Mouse (Mus musculus) liver, embryonic 12.5 days (tissue): ENCODE results near the gene Cntnap2. TPM values are rescaled to one million over a fixed set of nuclear protein-coding genes. Genes with fewer than 3 reads are reported as not detected.
"Not testable (repeated sequence)": the region's sequence is repeated elsewhere in the genome, so short reads cannot be mapped to it uniquely, and the experiment has no call there.

Source experiments
- ATAC-seq: fragments of 200-750 bp; cut with Nextera tagmentation; 2 replicates; pipeline ENCODE4 v1.8.0; 2017; ENCODE audit warnings: moderate number of reproducible peaks, mild to moderate bottlenecking, moderate library complexity
- H3K27ac ChIP-seq: fragments of 300-500 bp; sonication (generic); 2 replicates; pipeline ENCODE4 v1.5.1; 2016; ENCODE audit warnings: mild to moderate bottlenecking
- H3K27me3 ChIP-seq: fragments of 300-500 bp; sonication (generic); replicated peaks from 2 replicates; pipeline ENCODE4 v1.6.1; 2016; ENCODE audit warnings: mild to moderate bottlenecking, moderate library complexity
- H3K36me3 ChIP-seq: fragments of 300-500 bp; sonication (generic); 2 replicates; pipeline ENCODE4 v1.6.1; 2016; ENCODE audit warnings: mild to moderate bottlenecking, moderate library complexity
- H3K4me1 ChIP-seq: fragments of 300-500 bp; sonication (generic); 2 replicates; pipeline ENCODE4 v1.6.1; 2016
- H3K4me2 ChIP-seq: fragments of 300-500 bp; sonication (generic); 2 replicates; pipeline ENCODE4 v1.6.1; 2016; ENCODE audit warnings: mild to moderate bottlenecking, moderate library complexity
- H3K4me3 ChIP-seq: fragments of 300-500 bp; sonication (generic); 2 replicates; pipeline ENCODE4 v1.5.1; 2016; ENCODE audit warnings: mild to moderate bottlenecking, moderate library complexity
- H3K9ac ChIP-seq: fragments of 300-500 bp; sonication (generic); 2 replicates; pipeline ENCODE4 v1.6.1; 2016; ENCODE audit warnings: mild to moderate bottlenecking, moderate library complexity
- H3K9me3 ChIP-seq: fragments of 300-500 bp; sonication (generic); replicated peaks from 2 replicates; pipeline ENCODE4 v1.6.1; 2016; ENCODE audit warnings: mild to moderate bottlenecking, moderate library complexity
- WGBS: fragments of 180-500 bp; shearing (Covaris S2); methylation state at CpG from one replicate; pipeline ENCODE4 v1.1.7; 2016; ENCODE audit not compliant: insufficient replicate concordance; 5-methylcytosine and 5-hydroxymethylcytosine counted together
- polyA plus RNA-seq: library from polyadenylated mRNA; unstranded; fragments of >200 nt; fragmentation: Nextera tagmentation; extraction: Ambion mirVana; gene quantifications from 2 replicates; pipeline ENCODE4 v1.2.1, GENCODE M21; 2016

Gene Cntnap2
- polyA plus RNA-seq, 1 experiment from 2014 or later = 0.63 TPM

DNA sequence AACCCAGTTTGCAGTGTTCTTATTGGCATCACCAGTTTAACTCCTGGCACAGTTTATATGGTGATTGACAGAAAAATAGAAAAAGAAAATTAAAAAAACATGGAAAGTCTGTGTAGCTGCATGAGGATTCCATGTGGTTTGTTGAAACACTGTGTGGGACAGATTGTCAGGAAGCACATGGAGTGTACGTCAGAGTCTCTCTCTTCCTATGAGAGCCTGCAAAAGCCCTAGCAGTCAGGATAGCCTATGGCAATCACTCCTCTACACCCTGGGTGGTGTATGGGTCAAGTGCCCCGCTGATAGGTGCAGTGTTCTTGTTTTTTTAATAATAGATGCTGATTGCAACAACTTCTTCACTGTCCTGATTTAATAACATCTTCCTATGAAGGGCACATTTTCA is 2123.1 kb downstream of the Cntnap2 start:
- Histone ChIP-seq H3K9me3 (no peaks in the 10 kb centered on the region), H3K27ac (no peak overlapping the region), H3K27me3 (no peaks in the 10 kb centered on the region), H3K4me1 (no peaks in the 10 kb centered on the region), H3K4me2 (no peak overlapping the region), H3K36me3 (no peaks in the 10 kb centered on the region), H3K4me3 (no peak overlapping the region), H3K9ac (no peak overlapping the region)
- no peak for ATAC-seq
- 54% methylated on average over 2 of the region's 2 CpGs for WGBS

DNA sequence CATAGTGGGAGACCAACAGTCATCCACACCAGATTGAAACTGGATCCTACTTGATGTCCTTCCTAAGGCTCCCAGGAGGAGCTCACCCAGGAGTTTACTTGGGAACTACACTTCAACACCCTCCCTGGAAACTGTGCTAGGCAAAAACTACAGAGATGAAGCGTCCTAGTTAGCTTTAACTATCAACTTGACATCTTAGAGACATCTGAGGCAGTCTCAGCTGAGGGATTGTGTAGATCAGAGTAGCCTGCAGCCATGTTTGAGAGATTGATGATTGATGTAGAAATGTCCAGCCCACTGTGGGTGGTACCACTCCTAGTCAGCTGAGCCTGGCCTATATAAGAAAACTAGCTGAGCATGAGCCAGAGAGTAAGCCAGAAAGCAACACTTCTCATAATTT is 2123.6 kb downstream of the Cntnap2 start:
- no peak overlapping the region for H3K27ac ChIP-seq
- no peaks in the 10 kb centered on the region for H3K4me1 ChIP-seq
- WGBS = 48% methylated on average over 1 of the region's 1 CpGs
- no peak overlapping the region for H3K4me3 ChIP-seq
- no peak for ATAC-seq
- H3K4me2 ChIP-seq = no peak overlapping the region
- H3K27me3 ChIP-seq = no peaks in the 10 kb centered on the region
- no peak overlapping the region for H3K9ac ChIP-seq
- no peaks in the 10 kb centered on the region for H3K36me3 ChIP-seq
- no peaks in the 10 kb centered on the region for H3K9me3 ChIP-seq

- ATAC-seq = not testable (repeated sequence)
Measured at GRCm38 (mm10) chr6:47183850-47184249, 2124.7 kb downstream of the Cntnap2 start.

DNA sequence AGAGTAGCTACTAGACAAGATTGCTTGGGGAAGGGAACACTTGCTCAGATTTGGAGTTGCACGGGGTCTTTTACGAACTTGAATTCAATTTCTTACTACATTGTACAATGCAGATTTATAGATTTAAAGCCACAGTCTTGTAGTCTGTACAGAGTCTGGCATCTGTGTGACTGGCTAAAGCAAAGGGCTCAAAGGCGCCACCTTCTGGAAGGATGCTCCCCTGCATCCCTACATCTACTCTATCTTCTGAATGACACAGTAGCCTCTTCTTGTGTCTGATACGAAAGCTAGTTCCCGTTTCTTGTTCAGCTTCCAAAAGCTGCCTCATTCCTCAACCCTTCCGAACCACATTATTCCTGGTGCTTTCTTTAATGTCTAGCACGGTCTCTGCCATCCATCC is 2129.0 kb downstream of the Cntnap2 start:
- H3K9me3 ChIP-seq = no peaks in the 10 kb centered on the region
- no peak overlapping the region for H3K9ac ChIP-seq
- 0 out of 2 replicates have a peak overlapping the region, but pooled peaks have one; percentile 4 for H3K4me2 ChIP-seq
- H3K4me1 ChIP-seq = peaks cover 16% of the 10 kb centered on the region
- H3K36me3 ChIP-seq = no peaks in the 10 kb centered on the region
- 41% methylated on average over 7 of the region's 7 CpGs for WGBS
- ATAC-seq = no peak
- H3K27me3 ChIP-seq = no peaks in the 10 kb centered on the region
- no peak overlapping the region for H3K4me3 ChIP-seq
- H3K27ac ChIP-seq = no peak overlapping the region

More at GRCm38 (mm10) chr6:47183850-47184249, 2124.7 kb downstream of the Cntnap2 start:
- H3K27me3 ChIP-seq, H3K4me1 ChIP-seq, H3K36me3 ChIP-seq, H3K9me3 ChIP-seq, H3K4me2 ChIP-seq, H3K27ac ChIP-seq, H3K4me3 ChIP-seq, H3K9ac ChIP-seq: not testable (repeated sequence)

DNA sequence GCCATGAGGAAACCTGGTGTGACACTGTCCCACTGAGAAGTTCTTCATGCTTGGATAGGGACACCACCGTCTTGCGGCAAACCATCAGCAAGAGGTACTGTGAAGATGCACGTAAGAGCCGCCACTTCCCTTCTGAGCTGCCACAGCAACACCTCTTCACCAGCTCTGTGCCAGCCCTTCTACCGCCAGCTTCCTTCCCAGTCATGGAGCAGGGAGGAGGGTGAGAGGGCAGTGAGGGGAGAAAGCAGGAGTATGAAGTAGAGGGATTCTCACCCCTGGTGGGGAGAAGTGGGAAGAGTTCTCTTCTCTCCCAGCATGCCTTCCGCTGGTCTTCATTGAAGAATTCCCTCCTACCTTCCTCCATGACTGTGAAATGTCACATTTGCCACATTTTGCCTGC is 2129.4 kb downstream of the Cntnap2 start:
- H3K9me3 ChIP-seq, H3K27me3 ChIP-seq, H3K9ac ChIP-seq, H3K27ac ChIP-seq, ATAC-seq, H3K36me3 ChIP-seq, H3K4me3 ChIP-seq: not testable (repeated sequence)
- Histone ChIP-seq H3K4me2 (0 out of 2 replicates have a peak overlapping the region, but pooled peaks have one; percentile 4), H3K4me1 (peaks cover 16% of the 10 kb centered on the region)
- 59% methylated on average over 6 of the region's 6 CpGs for WGBS

- WGBS = 60% methylated on average over 7 of the region's 7 CpGs
- Histone ChIP-seq H3K9ac (no peak overlapping the region), H3K4me2 (no peak overlapping the region), H3K4me3 (no peak overlapping the region), H3K27me3 (0 out of 2 replicates have a peak, but pooled peaks cover 2% of the 10 kb centered on the region), H3K27ac (no peak overlapping the region), H3K4me1 (peaks cover 16% of the 10 kb centered on the region), H3K36me3 (no peaks in the 10 kb centered on the region), H3K9me3 (no peaks in the 10 kb centered on the region)
- ATAC-seq = 0 out of 2 replicates have a peak, but pooled peaks have one; percentile 19
Measured at GRCm38 (mm10) chr6:47190282-47190681, 2131.1 kb downstream of the Cntnap2 start.

GRCm38 (mm10) chr6:47191277-47191800 is 2132.2 kb downstream of the Cntnap2 start:
- WGBS = 13% methylated on average over 7 of the region's 7 CpGs
- peak overlapping the region; percentile 40; the same call in 1 of the 2 replicates for H3K9ac ChIP-seq
- H3K27me3 ChIP-seq = 0 out of 2 replicates have a peak, but pooled peaks cover 7% of the 10 kb centered on the region
- no peak; the same call in 1 of the 2 replicates for ATAC-seq
- no peaks in the 10 kb centered on the region for H3K36me3 ChIP-seq
- peaks cover 16% of the 10 kb centered on the region for H3K4me1 ChIP-seq
- peak overlapping the region; percentile 66 for H3K4me2 ChIP-seq
- peak overlapping the region; percentile 53; the same call in 1 of the 2 replicates for H3K27ac ChIP-seq
- H3K4me3 ChIP-seq = peak overlapping the region; percentile 44
- H3K9me3 ChIP-seq = no peaks in the 10 kb centered on the region

- Histone ChIP-seq H3K4me2 (peak overlapping the region; percentile 66), H3K27me3 (0 out of 2 replicates have a peak, but pooled peaks cover 7% of the 10 kb centered on the region), H3K9me3 (no peaks in the 10 kb centered on the region), H3K4me3 (peak overlapping the region; percentile 44), H3K4me1 (peaks cover 16% of the 10 kb centered on the region), H3K9ac (peak overlapping the region; percentile 40; the same call in 1 of the 2 replicates), H3K27ac (peak overlapping the region; percentile 69), H3K36me3 (no peaks in the 10 kb centered on the region)
- peak; percentile 89 for ATAC-seq
- 42% methylated on average over 10 of the region's 10 CpGs for WGBS
Measured at GRCm38 (mm10) chr6:47191940-47192339, 2132.8 kb downstream of the Cntnap2 start.

DNA sequence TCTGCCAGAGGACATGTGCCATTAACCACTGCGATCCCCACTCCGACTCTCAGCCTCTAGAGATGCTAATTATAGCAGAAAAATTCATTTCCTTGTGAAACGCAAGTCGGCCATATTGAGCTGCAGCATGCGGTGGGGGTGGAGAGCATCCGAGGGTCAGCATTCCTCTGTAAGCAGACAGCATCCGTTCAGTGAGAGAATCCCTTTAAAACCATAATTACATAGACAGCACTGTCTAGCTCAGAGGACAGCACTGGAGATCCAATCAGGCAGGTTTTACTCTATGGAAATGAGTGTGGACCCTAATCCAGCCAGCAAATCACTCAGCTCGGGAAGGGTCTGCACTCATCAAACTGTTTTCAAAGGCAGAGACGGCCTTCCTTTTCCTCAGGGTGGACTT is 2133.3 kb downstream of the Cntnap2 start:
- peak; percentile 13; the same call in 1 of the 2 replicates for ATAC-seq

DNA sequence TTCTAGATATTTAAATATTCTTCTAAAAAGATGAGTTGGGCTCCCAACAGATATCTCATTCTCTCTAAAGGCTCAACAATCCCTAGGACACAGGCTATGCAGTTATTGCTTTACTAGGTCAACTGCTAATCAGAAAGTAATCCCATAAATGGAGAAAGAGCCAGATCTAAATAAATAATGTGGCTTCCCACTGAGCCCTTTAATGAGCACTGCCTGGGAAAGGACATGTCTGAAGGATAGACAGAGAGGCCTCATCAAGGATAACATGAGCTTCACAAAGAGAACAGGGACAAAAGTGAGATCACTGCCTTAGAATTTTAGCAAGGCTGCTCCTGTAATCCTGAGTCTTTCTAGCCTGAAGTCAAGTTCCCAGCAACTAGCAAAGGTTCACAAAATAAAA is 2138.4 kb downstream of the Cntnap2 start:
- H3K9me3 ChIP-seq = no peaks in the 10 kb centered on the region
- H3K4me1 ChIP-seq = peaks cover 4% of the 10 kb centered on the region
- no peak overlapping the region for H3K4me2 ChIP-seq
- no peak overlapping the region for H3K9ac ChIP-seq
- 0 out of 2 replicates have a peak, but pooled peaks cover 9% of the 10 kb centered on the region for H3K27me3 ChIP-seq
- ATAC-seq = no peak
- H3K4me3 ChIP-seq = no peak overlapping the region
- no peak overlapping the region for H3K27ac ChIP-seq
- H3K36me3 ChIP-seq = no peaks in the 10 kb centered on the region

More for the DNA sequence above, 2133.3 kb downstream of the Cntnap2 start:
- Histone ChIP-seq H3K27me3 (0 out of 2 replicates have a peak, but pooled peaks cover 7% of the 10 kb centered on the region), H3K9ac (no peak overlapping the region), H3K4me2 (peak overlapping the region; percentile 66), H3K27ac (peak overlapping the region; percentile 69), H3K36me3 (no peaks in the 10 kb centered on the region), H3K9me3 (no peaks in the 10 kb centered on the region), H3K4me1 (peaks cover 16% of the 10 kb centered on the region), H3K4me3 (no peak overlapping the region)
- WGBS = 67% methylated on average over 9 of the region's 9 CpGs

GRCm38 (mm10) chr6:47200671-47201070 is 2141.5 kb downstream of the Cntnap2 start:
- ATAC-seq = no peak
- no peaks in the 10 kb centered on the region for H3K36me3 ChIP-seq

DNA sequence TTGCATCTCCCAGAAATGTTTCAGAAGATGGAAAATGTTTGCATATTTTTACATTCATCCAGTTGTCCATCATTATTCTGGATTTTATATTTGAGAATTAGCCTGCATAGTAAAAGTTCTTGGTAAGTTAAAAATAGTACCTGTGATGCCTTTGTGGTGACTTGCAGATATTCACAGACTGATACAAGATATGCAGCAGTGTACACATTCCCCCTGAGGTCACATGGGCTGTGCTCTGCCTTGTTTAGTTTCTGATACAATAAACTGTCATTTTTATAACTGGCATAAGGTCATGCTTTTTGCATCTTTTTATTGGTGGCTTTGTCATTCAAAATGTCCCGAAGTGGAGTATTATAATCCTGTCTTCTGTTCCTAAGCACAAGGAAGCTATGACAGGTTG is 2148.9 kb downstream of the Cntnap2 start:
- Histone ChIP-seq H3K4me1 (no peaks in the 10 kb centered on the region), H3K4me3 (no peak overlapping the region), H3K27ac (no peak overlapping the region), H3K9ac (no peak overlapping the region), H3K27me3 (no peaks in the 10 kb centered on the region), H3K4me2 (no peak overlapping the region), H3K9me3 (no peaks in the 10 kb centered on the region), H3K36me3 (no peaks in the 10 kb centered on the region)
- WGBS = 63% methylated on average over 1 of the region's 1 CpGs
- ATAC-seq = no peak

More at GRCm38 (mm10) chr6:47200671-47201070, 2141.5 kb downstream of the Cntnap2 start:
- H3K4me3 ChIP-seq = no peak overlapping the region
- no peak overlapping the region for H3K4me2 ChIP-seq
- H3K9ac ChIP-seq = no peak overlapping the region
- H3K27me3 ChIP-seq = 0 out of 2 replicates have a peak, but pooled peaks cover 4% of the 10 kb centered on the region
- no peaks in the 10 kb centered on the region for H3K4me1 ChIP-seq
- H3K9me3 ChIP-seq = no peaks in the 10 kb centered on the region
- no peak overlapping the region for H3K27ac ChIP-seq

GRCm38 (mm10) chr6:47214731-47215130 is 2155.6 kb downstream of the Cntnap2 start:
- H3K4me2 ChIP-seq = no peak overlapping the region
- no peak overlapping the region for H3K9ac ChIP-seq
- no peaks in the 10 kb centered on the region for H3K4me1 ChIP-seq
- H3K27ac ChIP-seq = no peak overlapping the region
- H3K9me3 ChIP-seq = no peaks in the 10 kb centered on the region
- no peak overlapping the region for H3K4me3 ChIP-seq
- no peaks in the 10 kb centered on the region for H3K36me3 ChIP-seq
- no peaks in the 10 kb centered on the region for H3K27me3 ChIP-seq
- no peak for ATAC-seq
